Mouse (Mus musculus) stomach, embryonic 16.5 days (tissue): ENCODE results near the gene Ctso. TPM values are rescaled to one million over a fixed set of nuclear protein-coding genes. Genes with fewer than 3 reads are reported as not detected.

Experiments used
- ATAC-seq: fragments of 200-750 bp; cut with Nextera tagmentation; 2 replicates; pipeline ENCODE4 v1.8.0; 2017; ENCODE audit warnings: moderate number of reproducible peaks, moderate TSS enrichment; ENCODE audit not compliant: insufficient read depth, low FRiP score
- H3K27ac ChIP-seq: fragments of 300-500 bp; sonication (generic); 2 replicates; pipeline ENCODE4 v1.5.1; 2014; ENCODE audit warnings: low read length
- H3K27me3 ChIP-seq: fragments of 300-500 bp; sonication (generic); 2 replicates; pipeline ENCODE4 v1.6.1; 2014; ENCODE audit warnings: low read length, control low read depth, mixed read lengths; ENCODE audit not compliant: control insufficient read depth, insufficient read depth
- H3K36me3 ChIP-seq: fragments of 300-500 bp; sonication (generic); 2 replicates; pipeline ENCODE4 v1.6.1; 2014; ENCODE audit warnings: low read length; ENCODE audit not compliant: control insufficient read depth, insufficient read depth
- H3K4me1 ChIP-seq: fragments of 300-500 bp; sonication (generic); 2 replicates; pipeline ENCODE4 v1.6.1; 2014; ENCODE audit warnings: low read length, control low read depth, mixed read lengths; ENCODE audit not compliant: control insufficient read depth, insufficient read depth
- H3K4me2 ChIP-seq: fragments of 300-500 bp; sonication (generic); 2 replicates; pipeline ENCODE4 v1.6.1; 2014; ENCODE audit warnings: low read depth, low read length, mixed read lengths
- H3K4me3 ChIP-seq: fragments of 300-500 bp; sonication (generic); replicated peaks from 2 replicates; pipeline ENCODE4 v1.5.1; 2014; ENCODE audit warnings: mild to moderate bottlenecking, low read length
- H3K9ac ChIP-seq: fragments of 300-500 bp; sonication (generic); 2 replicates; pipeline ENCODE4 v1.6.1; 2014; ENCODE audit warnings: low read length
- H3K9me3 ChIP-seq: fragments of 300-500 bp; sonication (generic); replicated peaks from 2 replicates; pipeline ENCODE4 v1.6.1; 2016; ENCODE audit warnings: low read length, control low read depth; ENCODE audit not compliant: control insufficient read depth
- WGBS: fragments of 180-500 bp; shearing (Covaris S2); extraction: QIAGEN DNeasy Blood & Tissue Kit; methylation state at CpG from one replicate; pipeline ENCODE4 v1.1.7; 2014; 5-methylcytosine and 5-hydroxymethylcytosine counted together
- polyA plus RNA-seq: library from polyadenylated mRNA; unstranded; fragments of >200 nt; fragmentation: Nextera tagmentation; extraction: Ambion mirVana; gene quantifications from 2 replicates; pipeline ENCODE4 v1.2.1, GENCODE M21; 2015

The Ctso gene
- polyA plus RNA-seq, 1 experiment from 2014 or later: 19.3 TPM

- H3K4me2 ChIP-seq: no peak overlapping the region
- 35% methylated on average over 4 of the region's 4 CpGs for WGBS
- no peaks in the 10 kb centered on the region for H3K9me3 ChIP-seq
- no peak overlapping the region for H3K9ac ChIP-seq
- H3K27ac ChIP-seq: no peak overlapping the region
- no peak overlapping the region for H3K4me3 ChIP-seq
- no peaks in the 10 kb centered on the region for H3K4me1 ChIP-seq
- no peak for ATAC-seq
- no peaks in the 10 kb centered on the region for H3K27me3 ChIP-seq
- H3K36me3 ChIP-seq: no peaks in the 10 kb centered on the region
Measured at GRCm38 (mm10) chr3:81995371-81995770, 63.0 kb downstream of the Ctso start.

- Histone ChIP-seq H3K4me1 (no peaks in the 10 kb centered on the region), H3K27ac (no peak overlapping the region), H3K4me2 (no peak overlapping the region), H3K9me3 (no peaks in the 10 kb centered on the region), H3K36me3 (no peaks in the 10 kb centered on the region), H3K4me3 (no peak overlapping the region), H3K27me3 (no peaks in the 10 kb centered on the region), H3K9ac (no peak overlapping the region)
- 0% methylated on average over 1 of the region's 1 CpGs for WGBS
- ATAC-seq: no peak
Measured at GRCm38 (mm10) chr3:81995988-81996387, 63.6 kb downstream of the Ctso start.

Other genes starting within 250 kb of the Ctso start
- gene Tdo2, start 43.6 kb downstream of the Ctso start, polyA plus RNA-seq: 0.39 and 0.41 TPM in 2 replicates
- 0.14 TPM in 1 of 2 replicates, not detected in the other for gene Asic5, start 49.7 kb downstream of the Ctso start, polyA plus RNA-seq
- 53.1 and 53.9 TPM in 2 replicates for gene Gucy1b1, start 142.1 kb downstream of the Ctso start, polyA plus RNA-seq
- gene Gucy1a1, start 213.2 kb downstream of the Ctso start, polyA plus RNA-seq: 47.5 and 53.3 TPM in 2 replicates